Mouse (Mus musculus): ENCODE data around the gene Otx2. TPM values are rescaled to one million over a fixed set of nuclear protein-coding genes. Genes with fewer than 3 reads are reported as not detected.

Otx2 gene
- polyA plus RNA-seq, 1 experiment from 2014 or later = not detected

DNA sequence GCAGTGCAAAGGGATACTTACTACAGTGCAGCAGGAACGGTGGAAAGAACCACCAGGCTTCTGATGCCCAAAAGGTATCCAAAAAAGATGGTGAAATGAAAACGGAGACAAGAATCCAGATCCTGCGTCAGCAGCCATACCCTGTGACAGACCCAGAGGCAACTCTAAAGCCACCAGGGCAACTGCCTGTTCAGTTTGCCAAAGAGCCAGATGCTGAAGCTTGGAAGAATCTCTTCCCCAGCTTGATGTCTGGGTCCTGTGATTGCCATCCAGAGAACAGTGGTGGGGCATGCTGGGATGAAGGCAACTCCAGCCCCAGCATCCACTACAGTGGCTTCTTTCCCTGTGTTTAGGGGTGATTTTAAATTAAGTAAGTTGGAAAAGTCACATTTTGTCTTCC, 5.1 kb upstream of the Otx2 start:
- 77% methylated on average over 3 of the region's 3 CpGs for WGBS (ENCODE audit: insufficient replicate concordance)

DNA sequence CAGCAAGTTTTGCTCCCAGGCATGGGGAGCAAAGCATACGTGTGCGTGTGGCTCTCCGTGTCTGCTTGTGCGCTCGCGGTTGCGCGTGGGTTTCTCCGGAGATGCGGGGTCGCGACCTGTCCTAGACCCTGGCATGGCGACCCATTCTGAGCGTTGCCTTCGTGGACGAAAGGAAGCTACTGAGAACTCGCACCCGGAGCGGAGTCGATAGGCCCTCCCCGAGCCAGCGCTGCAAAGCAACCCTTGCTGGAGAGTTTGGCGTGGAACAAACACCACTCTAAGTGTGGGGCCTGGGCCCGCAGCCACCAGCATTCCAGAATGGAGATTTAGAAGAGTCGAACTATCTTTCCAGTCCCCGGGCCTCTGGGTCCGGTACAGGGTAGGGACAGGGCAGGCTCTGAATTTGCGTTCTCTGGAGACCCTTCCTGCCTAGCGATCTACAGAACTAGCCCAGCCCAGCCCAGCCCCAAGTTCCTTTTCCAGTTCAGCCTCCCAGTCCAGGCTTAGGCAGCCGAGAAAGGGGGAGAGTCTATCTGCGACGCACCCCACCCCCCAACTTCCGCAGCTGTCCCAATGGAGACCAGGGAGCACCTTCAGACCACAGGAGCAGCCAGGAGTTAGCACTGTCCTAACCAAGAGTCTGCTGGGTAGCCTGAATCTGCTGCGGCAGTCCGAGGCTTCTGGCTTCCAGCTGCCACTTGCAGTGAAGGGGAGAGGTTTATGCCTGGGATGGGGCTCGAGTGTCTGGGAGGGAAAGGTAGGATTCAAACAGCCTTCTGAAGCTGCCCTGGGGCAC, 615 bp upstream of the Otx2 start:
- H3K4me2 ChIP-seq (ENCODE audit: low read depth, low read length) = no peak overlapping the region

More for the DNA sequence above, 5.1 kb upstream of the Otx2 start:
- Histone ChIP-seq H3K4me1 (ENCODE audit: insufficient read depth) (no peaks in the 10 kb centered on the region), H3K9ac (replicated peaks) (no peak overlapping the region), H3K9me3 (ENCODE audit: low read length) (no peaks in the 10 kb centered on the region), H3K27me3 (ENCODE audit: insufficient read depth, low read length) (peaks cover 23% of the 10 kb centered on the region), H3K4me3 (ENCODE audit: low read depth, low read length) (no peak overlapping the region), H3K27ac (ENCODE audit: low read depth) (no peak overlapping the region), H3K36me3 (replicated peaks; ENCODE audit: insufficient read depth, low read length) (no peaks in the 10 kb centered on the region), H3K4me2 (ENCODE audit: low read depth, low read length) (no peak overlapping the region)
- ATAC-seq (no peak), DNase-seq (no peak)
- TF ChIP-seq EP300 (IDR thresholded peaks at IDR 0.05; ENCODE audit: low read depth) (no peak), CTCF (IDR thresholded peaks at IDR 0.05; ENCODE audit: low read depth) (no peak)

DNA sequence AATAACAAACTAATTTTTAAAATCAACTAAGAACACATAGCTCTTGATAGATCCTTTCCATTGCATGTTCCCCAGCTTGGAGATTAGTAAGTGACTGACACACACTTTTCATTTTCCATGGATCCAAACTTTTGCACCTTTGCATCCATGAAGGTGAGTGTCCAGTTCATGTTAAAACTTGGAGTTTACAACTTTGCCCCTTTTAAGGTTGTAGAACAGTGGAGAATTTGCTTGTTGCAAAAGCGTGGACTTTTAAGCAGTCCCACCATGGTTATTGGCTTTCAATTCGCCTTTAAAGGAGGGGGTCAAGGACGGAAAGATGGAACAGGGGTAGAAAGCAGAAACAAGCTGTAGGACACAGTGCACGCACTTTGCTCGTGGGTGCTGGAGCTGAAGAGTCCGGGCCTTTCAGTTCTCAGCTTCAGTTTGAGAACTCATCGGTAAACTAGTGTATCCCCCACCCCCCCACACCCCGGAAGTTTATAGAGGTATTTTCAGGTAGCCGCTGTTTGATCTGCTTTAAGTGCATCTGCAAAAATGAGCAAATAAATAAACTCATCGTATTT, 925 bp downstream of the Otx2 start:
- H3K4me1 ChIP-seq (ENCODE audit: insufficient read depth) = no peaks in the 10 kb centered on the region
- H3K27me3 ChIP-seq (ENCODE audit: insufficient read depth, low read length) = peaks cover 80% of the 10 kb centered on the region
- no peak overlapping the region for H3K27ac ChIP-seq (ENCODE audit: low read depth)
- no peaks in the 10 kb centered on the region for H3K9me3 ChIP-seq (ENCODE audit: low read length)
- WGBS (ENCODE audit: insufficient replicate concordance) = 12% methylated on average over 10 of the region's 10 CpGs
- DNase-seq = no peak
- no peak overlapping the region for H3K4me3 ChIP-seq (ENCODE audit: low read depth, low read length)
- no peak overlapping the region for H3K9ac ChIP-seq (replicated peaks)
- H3K36me3 ChIP-seq (replicated peaks; ENCODE audit: insufficient read depth, low read length) = no peaks in the 10 kb centered on the region
- TF ChIP-seq EP300 (IDR thresholded peaks at IDR 0.05; ENCODE audit: low read depth) (no peak), CTCF (IDR thresholded peaks at IDR 0.05; ENCODE audit: low read depth) (no peak)
- no peak for ATAC-seq
- H3K4me2 ChIP-seq (ENCODE audit: low read depth, low read length) = no peak overlapping the region

More for the DNA sequence above, 615 bp upstream of the Otx2 start:
- Histone ChIP-seq H3K27me3 (ENCODE audit: insufficient read depth, low read length) (peaks cover 65% of the 10 kb centered on the region), H3K9ac (replicated peaks) (no peak overlapping the region), H3K9me3 (ENCODE audit: low read length) (no peaks in the 10 kb centered on the region), H3K27ac (ENCODE audit: low read depth) (no peak overlapping the region), H3K4me3 (ENCODE audit: low read depth, low read length) (no peak overlapping the region), H3K36me3 (replicated peaks; ENCODE audit: insufficient read depth, low read length) (no peaks in the 10 kb centered on the region), H3K4me1 (ENCODE audit: insufficient read depth) (no peaks in the 10 kb centered on the region)
- DNase-seq (no peak), ATAC-seq (no peak)
- WGBS (ENCODE audit: insufficient replicate concordance) = 3% methylated on average over 36 of the region's 36 CpGs
- TF ChIP-seq EP300 (IDR thresholded peaks at IDR 0.05; ENCODE audit: low read depth) (no peak), CTCF (IDR thresholded peaks at IDR 0.05; ENCODE audit: low read depth) (no peak)

DNA sequence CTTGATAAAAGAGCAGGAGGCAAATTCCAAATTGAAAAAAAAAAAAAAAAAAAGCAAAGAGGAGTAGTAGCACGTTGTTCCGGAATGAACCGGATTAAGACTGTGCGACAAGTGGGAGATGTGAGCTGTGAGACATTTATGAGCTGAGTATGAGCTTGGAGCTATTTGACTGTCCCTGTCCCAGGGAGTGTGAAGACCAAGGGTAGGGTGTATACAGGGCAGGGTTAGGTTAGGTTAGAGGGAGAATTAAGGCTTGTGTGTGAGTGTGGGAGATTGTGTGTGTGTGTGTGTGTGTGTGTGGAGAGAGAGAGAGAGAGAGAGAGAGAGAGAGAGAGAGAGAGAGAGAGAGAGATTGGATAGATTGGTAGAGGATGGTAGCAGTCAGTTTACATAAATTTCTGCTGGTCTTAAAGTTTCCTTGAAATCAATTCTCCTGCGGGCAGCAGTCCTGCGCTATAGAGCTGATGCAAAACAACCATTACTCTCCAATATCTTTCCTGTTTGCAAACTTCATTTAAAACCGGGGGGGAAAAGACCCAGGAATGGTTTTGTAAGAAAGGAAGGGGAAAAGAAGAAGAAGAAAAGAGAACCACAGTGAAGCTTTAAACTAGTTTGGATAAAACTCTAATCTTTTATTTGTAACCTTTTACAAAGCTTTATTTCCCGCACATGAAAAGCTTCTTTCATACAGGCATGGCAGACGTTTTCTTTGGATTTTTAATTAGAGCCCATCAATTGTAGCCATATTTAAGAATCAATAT, 2.0 kb downstream of the Otx2 start:
- Histone ChIP-seq H3K4me2 (ENCODE audit: low read depth, low read length) (no peak overlapping the region), H3K27me3 (ENCODE audit: insufficient read depth, low read length) (peaks cover 86% of the 10 kb centered on the region), H3K4me3 (ENCODE audit: low read depth, low read length) (no peak overlapping the region), H3K9ac (replicated peaks) (no peak overlapping the region), H3K36me3 (replicated peaks; ENCODE audit: insufficient read depth, low read length) (no peaks in the 10 kb centered on the region), H3K27ac (ENCODE audit: low read depth) (no peak overlapping the region), H3K9me3 (ENCODE audit: low read length) (no peaks in the 10 kb centered on the region), H3K4me1 (ENCODE audit: insufficient read depth) (no peaks in the 10 kb centered on the region)
- WGBS (ENCODE audit: insufficient replicate concordance) = 32% methylated on average over 9 of the region's 9 CpGs
- ATAC-seq = no peak
- TF ChIP-seq CTCF (IDR thresholded peaks at IDR 0.05; ENCODE audit: low read depth) (no peak), EP300 (IDR thresholded peaks at IDR 0.05; ENCODE audit: low read depth) (no peak)
- no peak for DNase-seq

DNA sequence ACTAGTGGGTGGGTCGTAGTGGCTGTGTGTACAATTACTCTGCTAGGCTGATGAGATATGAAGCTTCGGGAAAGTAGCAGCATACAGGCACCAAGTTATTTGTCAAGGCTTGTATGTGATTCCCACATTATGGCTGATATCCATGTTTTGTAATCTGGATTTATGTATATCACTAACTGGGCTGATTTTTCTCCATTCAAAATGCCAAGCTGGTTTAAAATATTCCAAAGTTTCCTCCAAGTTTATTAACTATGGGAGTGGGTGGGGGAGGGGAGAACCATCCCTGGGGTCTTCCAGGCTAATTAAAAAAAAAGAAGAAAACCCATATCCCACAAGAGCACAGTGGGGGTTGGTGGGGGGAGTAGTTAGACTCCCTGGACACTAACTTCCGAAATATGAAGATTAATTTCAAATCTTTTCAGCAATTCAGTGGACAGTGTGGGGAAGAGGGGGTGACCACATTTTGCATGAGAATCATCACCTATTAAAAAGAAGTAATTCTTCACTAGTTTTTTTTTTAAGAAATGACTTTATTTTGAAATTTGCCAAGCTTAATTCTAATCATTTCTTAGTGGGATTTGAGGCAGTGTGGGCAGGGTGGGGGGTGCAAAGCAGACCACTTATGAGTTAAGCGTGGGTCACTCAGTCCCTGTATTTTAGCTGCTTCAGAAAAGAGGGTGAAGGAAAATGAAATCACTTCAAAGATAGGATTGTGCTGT, 2.7 kb downstream of the Otx2 start:
- Histone ChIP-seq H3K4me3 (ENCODE audit: low read depth, low read length) (no peak overlapping the region), H3K27ac (ENCODE audit: low read depth) (no peak overlapping the region), H3K36me3 (replicated peaks; ENCODE audit: insufficient read depth, low read length) (no peaks in the 10 kb centered on the region), H3K9ac (replicated peaks) (no peak overlapping the region), H3K9me3 (ENCODE audit: low read length) (no peaks in the 10 kb centered on the region), H3K4me1 (ENCODE audit: insufficient read depth) (no peaks in the 10 kb centered on the region), H3K4me2 (ENCODE audit: low read depth, low read length) (no peak overlapping the region), H3K27me3 (ENCODE audit: insufficient read depth, low read length) (peaks cover 91% of the 10 kb centered on the region)
- TF ChIP-seq EP300 (IDR thresholded peaks at IDR 0.05; ENCODE audit: low read depth) (no peak), CTCF (IDR thresholded peaks at IDR 0.05; ENCODE audit: low read depth) (no peak)
- WGBS (ENCODE audit: insufficient replicate concordance) = 38% methylated on average over 4 of the region's 4 CpGs
- no peak for DNase-seq
- no peak for ATAC-seq

DNA sequence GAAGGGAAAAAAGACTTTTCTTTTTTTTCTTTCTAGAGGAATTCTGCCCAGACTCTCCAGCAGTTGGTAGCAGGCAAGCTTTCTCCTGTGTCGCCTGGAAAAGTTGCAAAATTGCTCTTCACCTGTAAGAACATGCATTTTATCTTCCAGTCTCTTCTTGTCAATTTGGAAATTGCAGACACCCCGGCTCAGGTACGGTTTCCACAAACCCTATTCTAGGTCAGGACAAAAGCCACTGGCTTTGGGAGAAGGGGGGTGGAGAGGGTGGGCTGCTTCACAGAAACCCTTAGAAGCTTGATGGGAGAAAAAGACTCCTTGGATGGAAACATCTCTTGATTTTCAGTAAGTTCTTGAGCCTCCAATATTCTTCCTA, 3.4 kb downstream of the Otx2 start:
- 5% methylated on average over 3 of the region's 3 CpGs for WGBS (ENCODE audit: insufficient replicate concordance)

More for the DNA sequence above, 3.4 kb downstream of the Otx2 start:
- H3K36me3 ChIP-seq (replicated peaks; ENCODE audit: insufficient read depth, low read length) = no peaks in the 10 kb centered on the region
- no peak for ATAC-seq
- no peak for DNase-seq
- TF ChIP-seq CTCF (IDR thresholded peaks at IDR 0.05; ENCODE audit: low read depth) (no peak), EP300 (IDR thresholded peaks at IDR 0.05; ENCODE audit: low read depth) (no peak)
- H3K4me3 ChIP-seq (ENCODE audit: low read depth, low read length) = no peak overlapping the region
- H3K9ac ChIP-seq (replicated peaks) = no peak overlapping the region
- peaks cover 96% of the 10 kb centered on the region for H3K27me3 ChIP-seq (ENCODE audit: insufficient read depth, low read length)
- no peak overlapping the region for H3K4me2 ChIP-seq (ENCODE audit: low read depth, low read length)
- no peaks in the 10 kb centered on the region for H3K4me1 ChIP-seq (ENCODE audit: insufficient read depth)
- no peaks in the 10 kb centered on the region for H3K9me3 ChIP-seq (ENCODE audit: low read length)
- H3K27ac ChIP-seq (ENCODE audit: low read depth) = no peak overlapping the region

Measured in liver, postnatal 0 days (tissue).